Mouse (Mus musculus) cerebellum, adult 11 months (tissue): ENCODE measurements at regions not wholly inside any gene's neighbourhood (a gene's known extent, or its start where the extent isn't known, plus 50 kb on each side); places are given as distances from the start of the nearest gene placed in this dataset.

Experiments used
- DNase-seq: peaks from one replicate; pipeline ENCODE4 v3.0.0; 2022

GRCm38 (mm10) chr8:34542361-34543038 lies 431.0 kb upstream of the Gm10131 start:
- DNase-seq: no peak

DNA sequence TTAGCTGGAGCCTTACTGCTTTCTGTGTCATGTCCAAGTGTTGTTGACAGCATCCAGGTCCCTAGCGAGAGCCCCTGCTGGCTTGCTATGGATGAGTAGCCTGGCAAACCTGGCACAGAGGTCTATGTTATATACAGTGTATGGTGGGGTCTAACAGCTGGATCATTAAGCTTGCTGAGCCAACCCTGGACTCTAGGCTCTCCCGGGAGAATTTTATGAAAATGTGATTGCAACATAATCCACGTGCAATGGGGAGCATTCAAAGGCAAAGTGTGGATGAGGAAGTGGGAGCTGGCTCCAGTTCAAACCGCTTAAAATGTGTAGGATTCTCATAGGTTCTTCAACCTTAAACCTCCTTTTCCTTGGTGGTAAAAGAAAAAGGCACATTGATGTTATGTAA lies 427.7 kb upstream of the Gm10131 start:
- DNase-seq: no peak

DNA sequence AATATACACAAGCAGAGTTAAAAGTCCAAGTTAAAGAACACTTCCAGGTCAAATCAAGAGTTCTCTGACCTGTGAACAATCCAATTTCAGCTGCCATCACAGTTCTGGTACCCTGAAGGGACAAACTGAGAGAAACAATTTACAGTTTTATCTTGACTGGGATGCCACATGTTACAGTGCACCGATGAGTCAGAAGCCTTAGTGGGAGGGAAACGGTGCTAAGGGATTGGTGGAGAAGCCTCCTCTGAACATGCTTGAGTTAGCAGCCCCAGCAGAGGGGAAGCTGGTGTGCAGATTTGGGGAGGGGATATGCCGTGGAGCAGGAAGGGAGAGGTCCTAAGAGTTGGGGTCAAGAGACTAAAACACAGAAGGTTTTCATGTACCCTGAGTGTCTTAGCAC lies 423.9 kb upstream of the Gm10131 start:
- DNase-seq: no peak

GRCm38 (mm10) chr8:34533421-34533820 lies 421.9 kb upstream of the Gm10131 start:
- no peak for DNase-seq

- DNase-seq: no peak
These were observed 419.6 kb upstream of the Gm10131 start for GRCm38 (mm10) chr8:34530896-34531679.

GRCm38 (mm10) chr8:34530046-34530445 lies 418.5 kb upstream of the Gm10131 start:
- no peak for DNase-seq

- no peak for DNase-seq
These were observed 417.9 kb upstream of the Gm10131 start for GRCm38 (mm10) chr8:34529452-34529851.

- DNase-seq: no peak
These were observed 416.7 kb upstream of the Gm10131 start for GRCm38 (mm10) chr8:34528213-34528612.

DNA sequence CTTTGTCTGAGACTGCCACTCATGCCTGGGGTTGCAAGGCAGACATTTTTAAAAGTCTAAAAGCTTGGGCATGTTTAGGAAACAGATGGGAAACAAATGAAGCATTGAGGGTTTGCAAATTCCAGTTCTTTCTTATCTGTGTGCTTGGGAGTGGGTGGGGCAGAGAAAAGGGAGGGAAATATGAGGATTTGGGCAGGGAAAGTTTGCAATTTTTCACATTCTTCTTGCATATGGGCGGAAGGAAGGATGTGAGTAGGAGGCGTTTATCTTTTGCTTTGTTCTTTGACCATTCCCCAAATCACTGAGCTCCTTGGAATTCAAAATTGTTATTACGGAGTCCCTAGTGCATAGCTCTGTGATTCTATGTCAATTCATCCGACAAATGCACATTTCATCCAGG lies 413.7 kb upstream of the Gm10131 start:
- DNase-seq: no peak

DNA sequence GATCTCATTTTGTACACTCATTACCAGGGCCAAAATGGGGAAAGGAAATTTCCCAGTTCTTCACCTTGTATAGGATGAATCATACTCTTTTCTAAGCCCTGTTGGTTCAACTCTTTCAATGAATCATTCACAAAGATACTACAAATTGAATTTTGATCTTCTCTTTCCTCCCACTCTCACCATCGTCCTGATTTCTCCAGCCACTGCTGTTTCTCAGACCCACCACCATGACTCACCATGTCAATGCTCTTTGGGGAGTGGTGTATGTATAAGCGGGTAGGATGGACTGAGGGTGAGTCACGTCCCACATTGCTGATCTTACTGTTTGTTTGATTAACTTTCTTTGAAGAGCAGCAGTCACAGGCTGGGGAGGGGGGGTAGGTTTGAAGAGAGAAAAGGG lies 412.3 kb upstream of the Gm10131 start:
- DNase-seq: no peak

DNA sequence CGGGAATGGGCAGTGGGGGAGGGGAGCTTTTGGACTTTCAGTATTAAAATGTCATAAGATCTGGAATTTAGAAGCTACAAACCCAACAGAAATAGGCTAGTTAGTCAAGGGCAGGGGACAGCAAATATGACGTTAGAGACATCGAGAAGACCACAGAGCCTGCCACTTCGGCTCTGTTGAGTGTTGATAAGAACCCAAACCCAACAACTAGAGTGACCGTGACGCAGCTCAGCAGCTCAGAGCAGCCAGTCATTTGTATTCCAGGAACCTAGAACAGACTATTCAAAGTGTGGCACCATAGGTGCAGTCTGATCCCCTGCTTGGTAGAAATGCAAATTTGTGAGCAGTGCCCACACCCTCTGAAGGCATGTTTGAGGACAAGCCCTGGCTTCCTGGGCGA lies 409.8 kb upstream of the Gm10131 start:
- DNase-seq: no peak

GRCm38 (mm10) chr8:34520664-34521063 lies 409.1 kb upstream of the Gm10131 start:
- DNase-seq: no peak

- no peak for DNase-seq
These were observed 402.0 kb upstream of the Gm10131 start for GRCm38 (mm10) chr8:34513459-34514090.

DNA sequence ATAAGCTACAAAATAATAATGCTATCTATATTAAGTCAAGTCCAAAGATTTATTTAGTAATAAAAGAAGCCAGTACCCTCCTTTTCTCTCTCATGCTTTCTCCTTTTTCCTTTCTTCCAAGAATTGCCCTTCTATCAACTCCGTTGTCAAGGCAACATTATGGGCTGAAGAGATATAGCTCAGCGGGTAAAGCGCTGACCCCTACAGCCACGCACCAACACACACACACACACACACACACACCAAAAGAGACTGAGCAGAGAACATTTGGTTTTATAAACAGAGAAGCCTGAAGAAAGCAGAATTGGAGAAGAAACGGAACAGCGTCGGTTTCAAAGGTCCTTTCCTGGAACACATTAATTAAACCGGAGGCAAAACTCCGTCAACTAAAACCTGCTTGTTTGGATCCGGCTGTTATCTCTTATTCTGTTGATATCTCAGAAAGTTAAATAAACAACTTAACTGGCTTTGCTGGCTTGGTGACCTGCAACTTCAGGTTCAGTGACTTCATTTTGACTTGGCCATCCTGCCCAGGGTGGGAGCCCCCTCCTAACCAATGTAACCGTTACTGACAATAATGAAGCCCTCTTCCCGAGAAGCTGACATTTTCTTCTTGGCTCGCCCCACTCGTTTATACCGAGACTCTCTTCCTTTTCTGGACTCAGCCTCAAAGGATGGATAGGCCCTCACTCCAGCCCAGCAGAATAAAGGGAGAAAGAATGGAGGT lies 394.5 kb upstream of the Gm10131 start:
- DNase-seq: no peak

DNA sequence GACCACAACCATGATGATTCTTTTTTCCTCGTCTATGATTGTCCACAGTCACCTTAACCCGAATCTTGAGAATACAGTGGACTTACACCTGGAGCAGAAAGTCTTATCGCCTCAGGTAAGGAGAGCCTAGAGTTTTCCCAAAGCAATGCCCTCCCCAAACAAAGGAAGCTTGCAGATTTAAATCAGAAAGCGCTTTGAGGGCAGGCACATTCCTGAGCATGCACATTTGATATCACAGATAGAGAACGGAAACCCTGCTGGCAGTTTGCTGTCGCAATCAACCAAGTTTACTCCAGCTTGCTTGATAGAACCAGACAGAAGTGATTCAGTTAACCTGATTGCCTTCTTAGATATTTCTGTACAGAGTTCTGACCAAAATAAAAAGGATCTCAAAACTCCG lies 393.6 kb upstream of the Gm10131 start:
- DNase-seq: no peak

DNA sequence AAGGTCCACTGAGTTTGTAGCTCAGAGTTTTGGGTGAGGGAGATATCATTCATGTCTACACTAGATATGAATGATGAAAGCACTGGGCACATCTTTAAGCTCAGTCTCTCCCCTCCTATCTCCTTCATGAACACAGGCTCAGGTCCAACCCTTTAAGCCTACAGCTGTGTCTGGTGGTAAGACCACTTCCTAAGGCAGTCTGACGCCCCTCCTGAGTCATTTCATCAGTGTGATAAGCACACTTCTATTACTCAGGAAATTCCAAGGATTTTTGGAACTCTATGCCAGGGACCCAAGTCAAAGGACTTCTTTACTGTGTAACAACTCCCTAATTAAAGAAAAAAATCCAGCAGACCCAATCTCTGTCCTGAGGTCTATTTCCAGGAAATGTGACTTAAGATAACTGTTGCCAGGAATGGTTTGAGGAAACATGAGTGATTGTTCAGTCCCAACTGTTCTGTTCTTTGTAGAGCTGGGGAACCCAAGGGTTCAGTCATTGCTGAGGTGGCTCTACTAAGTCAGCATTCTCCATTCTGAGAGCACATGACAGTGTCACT lies 391.1 kb upstream of the Gm10131 start:
- no peak for DNase-seq

GRCm38 (mm10) chr8:34499196-34499595 lies 387.7 kb upstream of the Gm10131 start:
- no peak for DNase-seq

DNA sequence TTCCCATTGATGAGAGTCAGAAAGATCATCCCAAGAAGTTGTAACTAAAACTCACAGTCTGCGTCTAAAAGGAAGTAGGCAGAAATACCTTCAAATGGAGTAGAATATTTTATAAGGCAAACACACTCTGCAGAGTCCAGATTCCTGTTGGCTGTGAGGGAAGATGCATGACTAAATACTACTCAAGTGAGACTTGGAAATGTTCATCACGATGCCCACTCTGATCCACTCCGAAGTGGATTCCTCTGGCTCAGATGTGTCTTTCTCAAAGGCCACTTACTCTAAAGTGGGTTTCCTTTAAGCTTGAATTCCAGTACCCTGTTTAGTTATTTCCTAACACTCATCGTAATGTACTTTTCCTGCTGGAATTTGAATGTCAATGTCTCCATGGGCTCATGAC lies 385.2 kb upstream of the Gm10131 start:
- no peak for DNase-seq

GRCm38 (mm10) chr8:34495974-34496373 lies 384.4 kb upstream of the Gm10131 start:
- DNase-seq: no peak

- DNase-seq: no peak
These were observed 377.3 kb upstream of the Gm10131 start for GRCm38 (mm10) chr8:34488746-34489400.

DNA sequence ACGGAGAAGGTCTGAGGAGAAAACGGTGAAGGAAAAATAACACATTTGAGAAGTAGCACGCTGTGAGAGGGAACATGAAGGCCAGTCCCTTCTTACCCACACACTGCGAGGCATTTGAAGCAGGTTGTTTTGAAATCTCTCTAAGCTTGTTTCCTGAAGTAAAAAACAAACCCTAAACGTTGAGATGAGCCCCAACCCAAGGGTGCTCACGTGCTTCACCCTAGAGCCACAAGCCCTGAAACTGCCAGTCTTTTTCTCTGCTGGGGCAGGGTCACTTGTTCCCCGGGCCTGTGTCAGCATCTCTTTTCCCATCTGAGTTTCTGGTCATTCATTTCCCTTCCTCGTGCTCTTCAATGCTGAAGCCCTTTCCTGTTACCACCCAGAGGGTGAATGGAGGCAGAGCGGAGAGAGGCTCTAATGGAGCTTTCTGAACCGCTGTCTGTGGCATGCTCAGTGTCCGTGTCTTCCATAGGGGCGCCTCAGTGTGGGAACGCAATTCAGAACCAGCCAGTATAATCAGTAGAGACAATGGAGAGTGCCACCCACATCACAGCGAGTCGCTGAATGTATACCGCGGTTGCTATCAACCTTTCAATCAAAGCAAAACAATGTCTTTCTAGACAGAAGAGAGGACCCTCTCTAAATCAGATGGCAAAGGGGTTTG lies 375.0 kb upstream of the Gm10131 start:
- DNase-seq: no peak

DNA sequence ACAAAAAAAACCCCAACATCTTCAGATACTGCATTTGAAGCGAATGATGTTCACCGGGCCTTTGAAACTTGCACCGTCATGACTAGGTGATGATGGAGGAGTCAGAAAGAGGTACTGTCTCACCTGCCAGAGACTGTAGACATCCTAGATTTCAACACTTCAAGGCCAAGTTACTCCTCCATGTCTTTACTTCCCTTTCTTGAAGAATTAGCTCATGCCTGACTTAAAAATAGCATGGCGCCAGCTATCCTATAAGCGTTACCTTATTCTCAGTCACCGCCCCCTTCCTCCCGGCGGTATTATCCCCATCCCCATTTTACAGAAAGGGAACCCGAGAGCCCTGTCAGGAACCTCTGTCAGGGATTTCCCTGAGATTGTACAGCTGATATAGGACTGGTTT lies 374.4 kb upstream of the Gm10131 start:
- no peak for DNase-seq
